Mouse (Mus musculus): Measurements from ENCODE around the gene Id3.

The Id3 gene

GRCm38 (mm10) chr4:136124581-136124980 lies 18.7 kb upstream of the Id3 start:
- DNase-seq (ENCODE audit: low spot score), result no peak

- DNase-seq (ENCODE audit: low spot score), result no peak
These were observed 17.8 kb upstream of the Id3 start for GRCm38 (mm10) chr4:136125458-136125857.

DNA sequence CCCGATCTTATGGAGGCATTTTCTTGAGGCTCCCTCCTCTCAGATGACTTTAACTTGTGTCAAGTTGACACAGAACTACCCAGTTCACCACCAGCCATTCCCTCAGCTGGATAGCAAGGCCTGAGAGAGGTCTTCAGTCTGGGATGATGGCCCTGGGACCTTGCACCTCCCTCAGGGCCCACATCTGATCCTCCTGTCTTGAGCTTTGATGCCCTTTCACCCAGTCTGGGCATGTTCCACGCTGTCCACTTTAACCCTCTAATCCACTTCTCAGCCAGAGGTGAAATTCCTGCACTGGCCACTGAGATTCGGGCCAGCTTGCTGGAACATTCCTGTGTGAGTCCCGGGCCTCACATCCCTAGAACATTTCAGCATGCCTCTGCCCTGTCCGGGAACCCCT lies 17.3 kb upstream of the Id3 start:
- DNase-seq (ENCODE audit: low spot score), result no peak

- DNase-seq (ENCODE audit: low spot score), result no peak
These were observed 15.6 kb upstream of the Id3 start for GRCm38 (mm10) chr4:136127670-136128069.

DNA sequence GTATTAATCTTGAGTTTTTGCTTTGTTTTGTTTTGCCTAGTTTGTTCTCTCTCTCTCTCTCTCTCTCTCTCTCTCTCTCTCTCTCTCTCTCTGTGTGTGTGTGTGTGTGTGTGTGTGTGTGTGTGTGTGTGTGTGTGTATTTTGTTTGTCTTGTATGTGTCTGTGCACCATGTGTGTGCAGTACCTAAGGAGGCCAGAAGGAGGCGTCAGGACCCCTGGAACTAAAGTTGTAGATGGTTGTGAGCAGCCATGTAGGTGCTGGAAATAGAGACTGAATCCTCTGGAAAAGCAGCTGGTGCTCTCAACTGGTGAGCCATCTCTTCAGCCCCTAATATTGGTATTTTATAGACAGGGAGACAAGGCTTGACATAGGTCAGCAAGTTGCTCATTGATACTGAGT lies 13.5 kb upstream of the Id3 start:
- no peak for DNase-seq (ENCODE audit: low spot score)

DNA sequence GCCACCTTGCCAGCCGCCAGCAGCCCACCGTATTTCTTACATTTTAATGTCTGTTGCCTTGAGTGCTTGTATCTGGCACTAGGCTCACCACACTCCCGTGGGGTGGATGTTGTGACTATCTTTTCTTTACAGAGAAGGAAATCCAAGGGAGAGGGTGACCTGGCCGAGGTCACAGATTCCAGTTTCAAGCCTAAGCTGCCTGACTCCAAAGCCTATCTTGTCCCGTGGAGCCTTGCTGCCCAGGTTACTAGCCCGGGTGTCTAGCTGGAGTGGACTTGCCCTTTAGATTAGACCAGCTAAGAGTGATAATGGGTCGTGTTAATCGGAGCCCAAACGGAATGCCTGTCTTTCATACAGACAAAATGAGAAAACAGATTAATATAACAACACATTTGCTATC lies 9.5 kb upstream of the Id3 start:
- DNase-seq (ENCODE audit: low spot score), result no peak

DNA sequence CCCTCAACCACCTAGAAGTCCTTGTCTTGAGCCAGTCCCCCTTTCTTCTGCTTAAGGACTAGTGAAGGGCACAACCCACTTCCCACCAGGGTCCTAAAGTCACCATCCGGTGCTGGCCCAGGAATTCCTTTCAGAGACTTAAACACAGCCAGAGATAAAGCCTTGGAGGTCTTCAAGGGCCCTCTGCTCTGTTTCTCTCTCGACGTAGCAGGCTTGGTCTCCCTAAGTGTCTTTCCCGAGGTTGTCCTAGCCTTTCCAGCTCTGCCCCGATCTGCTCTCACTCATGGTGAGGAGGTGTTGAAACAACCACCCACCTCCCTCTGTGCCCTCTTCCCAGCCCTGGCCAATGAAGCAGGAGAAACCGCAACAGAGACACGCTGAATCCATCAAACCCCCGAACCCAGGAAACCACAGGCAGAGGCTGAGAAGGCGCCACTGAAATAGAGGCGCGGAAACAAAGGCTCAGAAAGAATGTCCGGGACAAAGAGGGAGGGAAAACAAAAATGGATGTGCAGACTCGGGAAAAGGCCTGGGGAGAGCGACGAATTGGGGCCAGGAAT lies 8.8 kb upstream of the Id3 start:
- peak; percentile 43 for DNase-seq (ENCODE audit: low spot score)

- DNase-seq (ENCODE audit: low spot score), result peak; percentile 42
These were observed 8.1 kb upstream of the Id3 start for GRCm38 (mm10) chr4:136134978-136135873.

DNA sequence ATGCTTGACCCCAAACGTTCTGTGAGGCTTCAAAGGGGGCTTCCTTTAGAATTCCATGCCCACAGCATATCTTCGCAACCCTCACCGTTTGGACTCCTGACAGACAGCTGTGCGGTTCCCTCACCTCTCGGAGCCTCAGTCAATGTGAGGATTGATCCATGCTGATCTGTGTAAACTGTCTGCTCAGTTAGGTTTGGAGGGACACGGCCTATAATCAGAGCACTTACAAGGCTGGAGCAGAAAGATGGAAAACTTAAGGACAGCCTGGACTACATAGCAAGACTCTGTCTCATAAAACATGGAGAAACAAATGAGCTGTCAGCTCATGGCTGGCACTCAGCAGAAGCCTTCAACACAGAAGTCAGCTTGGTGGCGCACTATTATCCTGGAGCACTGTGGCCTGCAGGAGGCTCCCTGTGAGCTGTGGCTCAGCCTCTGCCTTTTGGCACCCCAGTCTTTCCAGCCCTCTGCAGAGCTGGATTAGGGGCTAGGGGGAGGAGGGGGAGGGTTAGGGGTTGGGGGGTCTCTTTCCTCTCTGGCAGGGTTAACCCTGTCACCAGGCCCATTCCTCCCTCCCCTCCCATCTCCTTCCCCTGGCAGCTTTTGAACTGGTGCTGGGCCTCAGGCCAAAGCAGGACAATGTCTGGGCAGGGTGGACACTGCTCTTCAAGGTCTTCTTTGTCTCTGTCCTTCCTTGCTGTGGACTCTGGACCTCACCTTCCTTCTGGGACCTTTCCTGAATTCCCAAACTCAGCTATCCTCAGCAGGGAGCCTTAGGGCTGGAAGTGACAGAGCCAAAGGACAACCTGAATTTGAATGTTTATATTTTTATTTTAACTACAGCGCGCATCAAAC lies 7.2 kb upstream of the Id3 start:
- DNase-seq (ENCODE audit: low spot score), result no peak

DNA sequence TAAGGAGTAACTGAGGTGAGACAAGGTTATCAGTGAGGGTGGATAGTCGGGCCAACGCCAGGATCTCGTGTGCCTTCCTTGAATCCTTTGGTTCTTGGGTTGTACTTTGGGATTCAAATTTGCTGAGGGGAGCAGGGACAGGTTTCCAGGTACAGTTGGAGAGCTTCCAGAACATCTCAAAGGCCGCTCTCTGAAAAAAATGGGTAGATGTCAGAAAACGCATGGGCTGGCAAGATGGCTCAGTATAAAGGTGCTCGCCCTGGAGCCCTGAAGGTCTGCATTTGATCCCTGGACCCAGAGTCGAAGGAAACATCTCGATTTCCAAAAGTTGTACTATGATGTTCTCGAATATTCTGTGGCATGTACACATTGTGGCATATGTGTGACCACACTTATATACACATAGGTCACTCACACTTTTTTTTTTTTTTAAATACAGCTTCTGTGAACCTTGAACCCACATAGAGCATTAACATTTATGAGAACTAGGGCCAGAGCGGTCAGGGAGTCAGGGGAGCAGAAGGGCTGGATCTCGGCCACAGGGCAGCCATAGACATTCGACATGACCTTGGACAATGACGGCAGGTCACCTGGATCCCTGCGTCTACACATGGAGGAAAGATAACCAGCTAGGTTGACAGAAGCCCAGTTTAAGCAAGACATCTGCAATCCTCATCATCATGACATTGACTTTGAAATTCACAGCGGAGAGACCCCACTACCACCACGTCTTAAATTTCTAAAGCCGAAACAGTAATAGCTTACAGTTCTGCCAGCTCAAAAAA lies 3.8 kb upstream of the Id3 start:
- no peak for DNase-seq (ENCODE audit: low spot score)

GRCm38 (mm10) chr4:136140327-136141250 lies 2.7 kb upstream of the Id3 start:
- peak; percentile 93 for DNase-seq (ENCODE audit: low spot score)

DNA sequence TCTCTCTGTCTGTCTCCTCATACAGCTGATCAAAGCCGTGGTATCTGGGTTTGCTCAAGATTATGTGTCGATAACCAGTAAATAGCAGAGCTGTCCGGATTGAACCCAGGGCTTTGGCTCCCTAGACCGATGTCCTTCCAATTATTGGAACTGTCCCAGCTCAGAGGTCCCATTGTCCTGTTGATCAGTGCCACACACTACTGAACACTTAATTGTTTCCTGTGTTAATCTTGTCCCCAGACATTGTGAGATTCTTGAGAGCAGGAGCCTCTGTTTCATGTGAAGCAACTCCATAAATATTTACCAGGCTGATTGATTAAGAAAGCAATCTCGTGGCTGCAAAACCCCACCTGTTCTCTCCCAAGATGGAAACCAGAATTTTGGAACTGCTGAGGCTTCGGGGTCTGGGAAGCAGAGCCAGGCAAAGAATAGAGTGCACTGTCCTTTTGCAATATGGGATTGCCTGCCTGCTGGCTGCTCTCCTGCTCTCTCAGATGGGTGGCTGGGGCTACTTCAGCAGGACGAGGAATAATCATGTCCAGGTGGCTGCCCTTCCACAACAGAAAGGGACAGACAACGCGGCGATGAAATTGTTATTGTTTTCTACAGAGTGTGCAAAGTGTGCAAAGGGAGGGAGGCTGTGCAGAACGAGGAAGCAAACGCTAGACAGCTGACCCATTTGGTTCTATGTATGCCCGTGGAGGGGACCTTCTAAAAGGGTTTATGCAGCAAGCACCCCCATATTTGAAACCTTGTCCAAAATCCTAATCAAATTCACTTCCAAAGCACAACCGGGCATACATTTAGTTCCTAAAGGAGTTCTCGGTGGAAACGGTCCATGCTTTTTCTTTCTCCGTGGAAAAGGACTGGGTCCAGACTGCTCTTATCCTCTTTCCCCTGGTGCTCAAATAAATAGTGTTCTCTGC lies 767 bp upstream of the Id3 start:
- DNase-seq (ENCODE audit: low spot score), result no peak

DNA sequence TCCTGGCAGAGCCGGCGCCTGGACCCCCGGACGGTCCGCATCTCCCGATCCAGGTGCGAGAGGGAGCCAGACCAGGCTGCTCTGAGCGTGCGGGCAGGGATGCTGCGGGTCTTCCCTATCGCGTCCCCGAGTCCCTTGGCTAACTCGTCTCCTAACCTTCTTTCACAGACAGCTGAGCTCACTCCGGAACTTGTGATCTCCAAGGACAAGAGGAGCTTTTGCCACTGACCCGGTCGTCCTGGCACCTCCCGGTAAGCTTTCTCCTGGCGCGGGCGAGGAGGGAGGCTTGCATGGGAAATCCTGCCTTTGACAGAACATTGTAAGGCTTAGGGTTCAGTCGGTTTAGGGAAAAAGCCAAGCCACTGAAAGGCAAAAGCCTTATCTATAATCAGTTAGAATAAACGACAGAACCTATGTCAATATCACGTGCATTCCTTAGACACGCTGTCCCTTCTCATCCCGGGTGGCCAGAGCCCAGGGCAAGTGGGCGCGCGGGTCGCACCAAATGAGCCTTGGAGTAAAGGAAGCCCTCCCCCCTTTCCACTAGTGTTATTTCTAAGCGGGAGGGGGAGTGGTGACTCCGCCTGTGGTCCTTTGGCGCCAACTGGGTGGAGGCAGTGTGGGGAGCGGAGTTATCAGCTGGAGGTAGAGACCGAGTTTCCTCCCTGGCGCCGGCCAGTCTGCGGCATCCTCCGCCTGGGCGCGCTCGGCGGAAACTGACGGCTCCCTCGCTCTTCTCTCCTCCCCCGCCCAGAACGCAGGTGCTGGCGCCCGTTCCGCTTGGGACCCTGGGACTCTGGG lies 1.0 kb downstream of the Id3 start:
- DNase-seq (ENCODE audit: low spot score), result peak; percentile 46

GRCm38 (mm10) chr4:136144927-136145292 lies 1.6 kb downstream of the Id3 start:
- no peak for DNase-seq (ENCODE audit: low spot score)

DNA sequence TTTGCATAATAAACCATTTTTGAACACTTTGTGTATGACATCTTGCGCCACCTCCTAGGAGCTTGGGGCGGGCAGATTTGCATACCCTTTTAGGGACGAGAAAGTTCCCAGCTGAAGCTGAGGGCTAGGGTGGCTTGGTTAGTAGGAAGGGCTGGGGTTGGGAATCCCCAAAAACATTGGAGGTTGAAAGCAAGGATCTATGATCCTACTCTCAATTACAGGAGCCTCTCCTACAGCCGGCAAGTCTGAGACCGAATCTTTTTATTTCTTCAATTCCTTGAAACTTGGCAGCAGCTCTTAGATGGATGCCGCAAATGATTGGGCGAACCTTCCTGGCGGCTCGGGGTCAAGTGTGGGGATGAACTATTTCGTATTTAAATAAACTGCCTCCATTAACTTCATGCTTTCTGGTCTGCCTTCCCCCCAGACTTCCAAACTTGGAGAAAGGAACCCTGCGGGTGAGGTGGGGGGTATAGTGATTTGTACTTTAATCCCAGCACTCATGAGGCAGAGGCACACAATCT lies 2.1 kb downstream of the Id3 start:
- no peak for DNase-seq (ENCODE audit: low spot score)

DNA sequence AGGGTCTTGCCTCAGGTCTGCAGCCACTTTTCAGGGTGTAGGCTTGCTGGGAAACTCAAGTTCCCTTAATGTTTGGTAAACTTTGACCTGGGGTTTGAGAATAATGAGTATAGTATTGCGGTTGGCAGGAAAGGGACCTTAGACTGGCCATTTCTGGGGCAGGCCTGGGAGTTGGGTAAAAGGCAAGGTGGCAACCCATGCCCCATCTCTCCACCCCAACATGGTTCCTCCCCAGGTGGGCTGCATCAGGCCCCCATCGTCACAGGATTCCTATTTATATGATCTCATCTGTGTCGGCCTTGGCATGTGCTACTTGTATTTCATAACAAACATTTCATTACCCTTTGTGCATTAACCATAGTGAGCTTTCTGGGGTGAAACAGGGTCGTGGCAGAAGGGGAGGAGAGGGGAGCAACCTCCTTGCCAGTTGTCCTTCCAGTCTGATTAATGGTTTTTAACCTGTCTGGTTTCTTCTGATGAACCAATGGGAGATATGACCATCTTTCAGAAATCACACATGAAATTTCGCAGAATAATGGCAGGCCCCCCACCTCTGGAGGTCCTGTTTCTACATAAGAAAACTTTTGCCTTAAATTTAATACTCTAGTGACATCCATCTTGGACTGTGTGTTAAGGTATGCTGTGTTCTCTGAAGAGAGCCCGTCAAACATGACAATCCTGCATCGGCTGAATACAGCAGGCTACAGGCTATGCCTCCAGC lies 2.9 kb downstream of the Id3 start:
- no peak for DNase-seq (ENCODE audit: low spot score)

GRCm38 (mm10) chr4:136146712-136147154 lies 3.4 kb downstream of the Id3 start:
- no peak for DNase-seq (ENCODE audit: low spot score)
